Mouse (Mus musculus): ENCODE data around the gene Aste1. TPM values are rescaled to one million over a fixed set of nuclear protein-coding genes. Genes with fewer than 3 reads are reported as not detected.

Gene Aste1
- total and polyA plus RNA-seq, 2 experiments from 2014 or later: 10.8 to 13.7 TPM

DNA sequence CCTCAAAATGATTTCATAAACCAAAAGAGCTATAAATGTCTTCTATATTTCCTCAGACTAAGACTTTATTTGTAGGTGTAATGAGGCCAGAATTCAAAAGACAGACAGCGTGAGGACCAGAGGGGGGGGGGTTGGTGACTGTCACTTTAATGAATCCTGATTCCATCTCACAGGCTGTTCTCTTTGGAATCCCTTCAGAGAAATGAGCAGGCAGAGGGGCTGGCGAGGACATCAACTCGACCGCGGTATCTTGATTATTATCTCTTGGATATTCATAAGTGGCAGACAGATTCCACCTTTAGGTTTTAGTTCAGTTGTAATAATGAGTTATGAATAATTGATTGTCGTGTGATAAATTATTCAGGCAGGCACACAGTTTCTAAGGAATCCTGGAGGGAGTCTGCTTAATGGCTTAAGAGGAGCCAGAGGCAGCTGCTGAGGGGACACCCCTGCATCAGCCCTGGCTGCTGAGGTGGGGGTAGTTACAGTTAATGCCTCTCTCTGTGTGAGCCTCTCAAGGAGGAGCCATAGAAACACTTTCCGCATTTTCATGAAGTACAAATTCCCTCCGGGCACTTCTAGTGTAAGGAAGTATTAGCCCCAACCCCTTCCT lies 15.6 kb upstream of the Aste1 start:
- ATAC-seq (ENCODE audit: insufficient read depth, low read depth): no peak
- WGBS: 73% methylated on average over 8 of the region's 8 CpGs
- no peak for TF ChIP-seq EP300 (IDR thresholded peaks at IDR 0.05; ENCODE audit: low read depth)

GRCm38 (mm10) chr9:105387403-105387802 lies 7.8 kb upstream of the Aste1 start:
- no peaks in the 10 kb centered on the region for H3K4me1 ChIP-seq (ENCODE audit: control insufficient read depth, insufficient read depth)
- no peak overlapping the region for H3K4me3 ChIP-seq (ENCODE audit: low read depth, low read length)
- no peaks in the 10 kb centered on the region for H3K36me3 ChIP-seq (replicated peaks; ENCODE audit: control insufficient read depth, insufficient read depth, low read length)
- ATAC-seq (ENCODE audit: insufficient read depth, low read depth) (no peak), DNase-seq (ENCODE audit: low spot score) (no peak)
- H3K4me2 ChIP-seq (ENCODE audit: low read depth, low read length): no peak overlapping the region
- H3K27me3 ChIP-seq (ENCODE audit: control insufficient read depth, insufficient read depth, low read length): no peaks in the 10 kb centered on the region
- H3K27ac ChIP-seq (ENCODE audit: low read depth): no peak overlapping the region
- TF ChIP-seq EP300 (IDR thresholded peaks at IDR 0.05; ENCODE audit: low read depth): no peak
- no peak for TF ChIP-seq CTCF (IDR thresholded peaks at IDR 0.05; ENCODE audit: low read depth)
- WGBS: 75% methylated on average over 5 of the region's 5 CpGs
- no peaks in the 10 kb centered on the region for H3K9me3 ChIP-seq (replicated peaks; ENCODE audit: control insufficient read depth, low read length)
- H3K9ac ChIP-seq (replicated peaks; ENCODE audit: low read depth, low read length): no peak overlapping the region

More for the DNA sequence above, 15.6 kb upstream of the Aste1 start:
- H3K4me2 ChIP-seq (ENCODE audit: low read depth, low read length): no peak overlapping the region
- no peak overlapping the region for H3K4me3 ChIP-seq (ENCODE audit: low read depth, low read length)
- H3K9me3 ChIP-seq (replicated peaks; ENCODE audit: control insufficient read depth, low read length): no peaks in the 10 kb centered on the region
- no peaks in the 10 kb centered on the region for H3K27me3 ChIP-seq (ENCODE audit: control insufficient read depth, insufficient read depth, low read length)
- no peak overlapping the region for H3K9ac ChIP-seq (replicated peaks; ENCODE audit: low read depth, low read length)
- H3K4me1 ChIP-seq (ENCODE audit: control insufficient read depth, insufficient read depth): no peaks in the 10 kb centered on the region
- DNase-seq (ENCODE audit: low spot score): no peak
- no peaks in the 10 kb centered on the region for H3K36me3 ChIP-seq (replicated peaks; ENCODE audit: control insufficient read depth, insufficient read depth, low read length)
- H3K27ac ChIP-seq (ENCODE audit: low read depth): no peak overlapping the region

DNA sequence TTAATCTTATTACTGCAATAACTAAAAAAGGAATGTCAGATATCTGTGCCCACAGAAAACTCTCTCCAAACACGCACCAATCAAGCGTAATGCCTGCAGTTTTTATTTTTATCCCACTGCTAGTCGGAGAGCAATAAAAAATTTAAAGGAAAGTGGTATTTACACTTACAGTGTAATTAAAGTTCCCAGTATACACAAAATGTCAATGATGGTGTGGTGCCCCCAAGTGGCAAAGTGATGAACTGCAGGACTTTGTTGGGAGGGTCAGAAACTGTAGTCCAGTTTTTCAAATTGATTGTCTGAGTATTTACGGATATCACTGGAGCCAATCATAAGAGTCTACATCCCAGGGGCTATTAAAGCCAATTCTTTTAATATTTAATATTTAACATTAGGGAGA lies 5.9 kb upstream of the Aste1 start:
- H3K36me3 ChIP-seq (replicated peaks; ENCODE audit: control insufficient read depth, insufficient read depth, low read length): no peaks in the 10 kb centered on the region
- H3K4me3 ChIP-seq (ENCODE audit: low read depth, low read length): no peak overlapping the region
- no peaks in the 10 kb centered on the region for H3K4me1 ChIP-seq (ENCODE audit: control insufficient read depth, insufficient read depth)
- no peak overlapping the region for H3K4me2 ChIP-seq (ENCODE audit: low read depth, low read length)
- no peak overlapping the region for H3K27ac ChIP-seq (ENCODE audit: low read depth)
- no peak overlapping the region for H3K9ac ChIP-seq (replicated peaks; ENCODE audit: low read depth, low read length)
- H3K27me3 ChIP-seq (ENCODE audit: control insufficient read depth, insufficient read depth, low read length): no peaks in the 10 kb centered on the region
- no peaks in the 10 kb centered on the region for H3K9me3 ChIP-seq (replicated peaks; ENCODE audit: control insufficient read depth, low read length)
- DNase-seq (ENCODE audit: low spot score) (peak; percentile 23), ATAC-seq (ENCODE audit: insufficient read depth, low read depth) (no peak)
- WGBS: 10% methylated on average over 4 of the region's 4 CpGs
- TF ChIP-seq CTCF (IDR thresholded peaks at IDR 0.05; ENCODE audit: low read depth) (peak; percentile 88), EP300 (IDR thresholded peaks at IDR 0.05; ENCODE audit: low read depth) (no peak)

GRCm38 (mm10) chr9:105390616-105391015 lies 4.6 kb upstream of the Aste1 start:
- 55% methylated on average over 4 of the region's 5 CpGs for WGBS
- DNase-seq (ENCODE audit: low spot score): no peak
- Histone ChIP-seq H3K9me3 (replicated peaks; ENCODE audit: control insufficient read depth, low read length) (no peaks in the 10 kb centered on the region), H3K27me3 (ENCODE audit: control insufficient read depth, insufficient read depth, low read length) (no peaks in the 10 kb centered on the region), H3K27ac (ENCODE audit: low read depth) (no peak overlapping the region), H3K4me1 (ENCODE audit: control insufficient read depth, insufficient read depth) (no peaks in the 10 kb centered on the region), H3K36me3 (replicated peaks; ENCODE audit: control insufficient read depth, insufficient read depth, low read length) (no peaks in the 10 kb centered on the region), H3K9ac (replicated peaks; ENCODE audit: low read depth, low read length) (no peak overlapping the region), H3K4me2 (ENCODE audit: low read depth, low read length) (no peak overlapping the region), H3K4me3 (ENCODE audit: low read depth, low read length) (no peak overlapping the region)
- no peak for TF ChIP-seq EP300 (IDR thresholded peaks at IDR 0.05; ENCODE audit: low read depth)
- TF ChIP-seq CTCF (IDR thresholded peaks at IDR 0.05; ENCODE audit: low read depth): no peak
- no peak for ATAC-seq (ENCODE audit: insufficient read depth, low read depth)

GRCm38 (mm10) chr9:105394720-105395119 lies 472 bp upstream of the Aste1 start:
- H3K27ac ChIP-seq (ENCODE audit: low read depth): no peak overlapping the region
- H3K4me3 ChIP-seq (ENCODE audit: low read depth, low read length): peak overlapping the region; percentile 74
- DNase-seq (ENCODE audit: low spot score) (no peak), ATAC-seq (ENCODE audit: insufficient read depth, low read depth) (no peak)
- WGBS: 13% methylated on average over 11 of the region's 11 CpGs
- H3K4me1 ChIP-seq (ENCODE audit: control insufficient read depth, insufficient read depth): peaks cover 23% of the 10 kb centered on the region
- no peak for TF ChIP-seq CTCF (IDR thresholded peaks at IDR 0.05; ENCODE audit: low read depth)
- TF ChIP-seq EP300 (IDR thresholded peaks at IDR 0.05; ENCODE audit: low read depth): no peak
- H3K9ac ChIP-seq (replicated peaks; ENCODE audit: low read depth, low read length): no peak overlapping the region
- no peaks in the 10 kb centered on the region for H3K9me3 ChIP-seq (replicated peaks; ENCODE audit: control insufficient read depth, low read length)
- no peaks in the 10 kb centered on the region for H3K27me3 ChIP-seq (ENCODE audit: control insufficient read depth, insufficient read depth, low read length)
- peak overlapping the region; percentile 76 for H3K4me2 ChIP-seq (ENCODE audit: low read depth, low read length)
- peaks cover 18% of the 10 kb centered on the region for H3K36me3 ChIP-seq (replicated peaks; ENCODE audit: control insufficient read depth, insufficient read depth, low read length)

- DNase-seq (ENCODE audit: low spot score) (no peak), ATAC-seq (ENCODE audit: insufficient read depth, low read depth) (no peak)
- Histone ChIP-seq H3K4me3 (ENCODE audit: low read depth, low read length) (no peak overlapping the region), H3K4me2 (ENCODE audit: low read depth, low read length) (no peak overlapping the region), H3K4me1 (ENCODE audit: control insufficient read depth, insufficient read depth) (no peaks in the 10 kb centered on the region), H3K9ac (replicated peaks; ENCODE audit: low read depth, low read length) (no peak overlapping the region), H3K9me3 (replicated peaks; ENCODE audit: control insufficient read depth, low read length) (no peaks in the 10 kb centered on the region), H3K27ac (ENCODE audit: low read depth) (no peak overlapping the region), H3K27me3 (ENCODE audit: control insufficient read depth, insufficient read depth, low read length) (no peaks in the 10 kb centered on the region), H3K36me3 (replicated peaks; ENCODE audit: control insufficient read depth, insufficient read depth, low read length) (peaks cover 58% of the 10 kb centered on the region)
- WGBS: 91% methylated on average over 6 of the region's 6 CpGs
- TF ChIP-seq EP300 (IDR thresholded peaks at IDR 0.05; ENCODE audit: low read depth) (no peak), CTCF (IDR thresholded peaks at IDR 0.05; ENCODE audit: low read depth) (no peak)
Observed at GRCm38 (mm10) chr9:105408549-105408948, 13.4 kb downstream of the Aste1 start.
